Mouse (Mus musculus) splenic B cell, adult 2 months (primary cell): ENCODE results near the gene Bco1.

ENCODE experiments used
- DNase-seq: peaks from one replicate; pipeline ENCODE4 v3.0.0-alpha.2; 2011; ENCODE audit warnings: low read depth, low spot score
- H3K27me3 ChIP-seq: 2 replicates; pipeline ENCODE4 v1.6.1; 2012; ENCODE audit warnings: mild to moderate bottlenecking, low read length, moderate library complexity, mixed read lengths; ENCODE audit not compliant: control insufficient read depth, poor library complexity, insufficient read depth, severe bottlenecking
- H3K36me3 ChIP-seq: 2 replicates; pipeline ENCODE4 v1.6.1; 2012; ENCODE audit warnings: mild to moderate bottlenecking, low read length, moderate library complexity, mixed read lengths; ENCODE audit not compliant: control insufficient read depth, poor library complexity, insufficient read depth, severe bottlenecking

The Bco1 gene

GRCm38 (mm10) chr8:117148520-117148919, 52.9 kb downstream of the Bco1 start:
- H3K36me3 ChIP-seq, result no peaks in the 10 kb centered on the region
- H3K27me3 ChIP-seq, result no peaks in the 10 kb centered on the region
- peak; percentile 54 for DNase-seq

- no peaks in the 10 kb centered on the region for H3K27me3 ChIP-seq
- no peaks in the 10 kb centered on the region for H3K36me3 ChIP-seq
- DNase-seq, result no peak
Observed at GRCm38 (mm10) chr8:117156149-117156548, 60.5 kb downstream of the Bco1 start.

- no peaks in the 10 kb centered on the region for H3K27me3 ChIP-seq
- peak; percentile 16 for DNase-seq
- no peaks in the 10 kb centered on the region for H3K36me3 ChIP-seq
Observed at GRCm38 (mm10) chr8:117156866-117157768, 61.5 kb downstream of the Bco1 start.

- no peaks in the 10 kb centered on the region for H3K36me3 ChIP-seq
- DNase-seq, result peak; percentile 98
- H3K27me3 ChIP-seq, result no peaks in the 10 kb centered on the region
Observed at GRCm38 (mm10) chr8:117157769-117158091, 62.1 kb downstream of the Bco1 start.

GRCm38 (mm10) chr8:117158135-117158761, 62.6 kb downstream of the Bco1 start, which contains the start of gene Gan:
Gene Gan (plus strand): TSS chr8:117158135.
- Histone ChIP-seq H3K36me3 (no peaks in the 10 kb centered on the region), H3K27me3 (no peaks in the 10 kb centered on the region)
- peak; percentile 53 for DNase-seq

GRCm38 (mm10) chr8:117159031-117159430, 63.4 kb downstream of the Bco1 start:
- no peaks in the 10 kb centered on the region for H3K36me3 ChIP-seq
- no peak for DNase-seq
- H3K27me3 ChIP-seq, result no peaks in the 10 kb centered on the region

GRCm38 (mm10) chr8:117164912-117165311, 69.3 kb downstream of the Bco1 start:
- no peaks in the 10 kb centered on the region for H3K36me3 ChIP-seq
- no peak for DNase-seq
- H3K27me3 ChIP-seq, result no peaks in the 10 kb centered on the region

GRCm38 (mm10) chr8:117165542-117165941, 69.9 kb downstream of the Bco1 start:
- Histone ChIP-seq H3K27me3 (no peaks in the 10 kb centered on the region), H3K36me3 (no peaks in the 10 kb centered on the region)
- no peak for DNase-seq

- DNase-seq, result no peak
- H3K36me3 ChIP-seq, result no peaks in the 10 kb centered on the region
- no peaks in the 10 kb centered on the region for H3K27me3 ChIP-seq
Observed at GRCm38 (mm10) chr8:117166515-117166914, 70.9 kb downstream of the Bco1 start.

GRCm38 (mm10) chr8:117167243-117167883, 71.7 kb downstream of the Bco1 start:
- DNase-seq, result no peak
- H3K36me3 ChIP-seq, result no peaks in the 10 kb centered on the region

GRCm38 (mm10) chr8:117168378-117168777, 72.7 kb downstream of the Bco1 start:
- no peaks in the 10 kb centered on the region for H3K36me3 ChIP-seq
- DNase-seq, result no peak
- H3K27me3 ChIP-seq, result no peaks in the 10 kb centered on the region

More at GRCm38 (mm10) chr8:117167243-117167883, 71.7 kb downstream of the Bco1 start:
- H3K27me3 ChIP-seq, result no peaks in the 10 kb centered on the region

GRCm38 (mm10) chr8:117171826-117172225, 76.2 kb downstream of the Bco1 start:
- Histone ChIP-seq H3K27me3 (no peaks in the 10 kb centered on the region), H3K36me3 (no peaks in the 10 kb centered on the region)
- no peak for DNase-seq

- Histone ChIP-seq H3K36me3 (no peaks in the 10 kb centered on the region), H3K27me3 (no peaks in the 10 kb centered on the region)
- DNase-seq, result no peak
Observed at GRCm38 (mm10) chr8:117172904-117173303, 77.2 kb downstream of the Bco1 start.

- no peak for DNase-seq
- Histone ChIP-seq H3K36me3 (no peaks in the 10 kb centered on the region), H3K27me3 (no peaks in the 10 kb centered on the region)
Observed at GRCm38 (mm10) chr8:117173690-117174089, 78.0 kb downstream of the Bco1 start.

GRCm38 (mm10) chr8:117174536-117174935, 78.9 kb downstream of the Bco1 start:
- no peak for DNase-seq
- no peaks in the 10 kb centered on the region for H3K36me3 ChIP-seq
- no peaks in the 10 kb centered on the region for H3K27me3 ChIP-seq
